Mouse (Mus musculus): ENCODE results near the gene Igsf9. TPM values are rescaled to one million over a fixed set of nuclear protein-coding genes. Genes with fewer than 3 reads are reported as not detected.

The Igsf9 gene
- 1.5 TPM for polyA plus RNA-seq (2017; shearing (Covaris generic))

GRCm38 (mm10) chr1:172481540-172482280 lies at the start of gene Igsf9:
TSS of gene Igsf9 (plus strand) at chr1:172481788.

GRCm38 (mm10) chr1:172475054-172475741 lies 6.4 kb upstream of the Igsf9 start, which contains the start of gene Slamf9:
TSS of gene Slamf9 (plus strand) at chr1:172475358.

GRCm38 (mm10) chr1:172499765-172500441 lies 18.3 kb downstream of the Igsf9 start, which contains the start of gene Tagln2:
TSS of gene Tagln2 (plus strand) at chr1:172500047.

GRCm38 (mm10) chr1:172520576-172521440 lies 39.2 kb downstream of the Igsf9 start, which contains the start of gene Cfap45:
TSS of gene Cfap45 (plus strand) at chr1:172520801.

Other genes starting within 250 kb of the Igsf9 start
- not detected for gene Atp1a4, start 223.4 kb upstream of the Igsf9 start, polyA plus RNA-seq (2017; shearing (Covaris generic))
- 34.4 TPM for gene Igsf8, start 220.1 kb upstream of the Igsf9 start, polyA plus RNA-seq (2017; shearing (Covaris generic))
- 0.98 TPM for gene Atp1a2, start 183.7 kb upstream of the Igsf9 start, polyA plus RNA-seq (2017; shearing (Covaris generic))
- 0.07 TPM for gene Kcnj9, start 152.5 kb upstream of the Igsf9 start, polyA plus RNA-seq (2017; shearing (Covaris generic))
- 0.09 TPM for gene Kcnj10, start 140.6 kb upstream of the Igsf9 start, polyA plus RNA-seq (2017; shearing (Covaris generic))
- gene Pigm, start 105.2 kb upstream of the Igsf9 start, polyA plus RNA-seq (2017; shearing (Covaris generic)) = 10.5 TPM
- 0.21 TPM for gene Slamf9, start 6.4 kb upstream of the Igsf9 start, polyA plus RNA-seq (2017; shearing (Covaris generic))
- 374 TPM for gene Tagln2, start 18.3 kb downstream of the Igsf9 start, polyA plus RNA-seq (2017; shearing (Covaris generic))
- gene Cfap45, start 39.0 kb downstream of the Igsf9 start, polyA plus RNA-seq (2017; shearing (Covaris generic)) = 0.29 TPM
- gene Vsig8, start 74.2 kb downstream of the Igsf9 start, polyA plus RNA-seq (2017; shearing (Covaris generic)) = not detected
- 0.61 TPM for gene Slamf8, start 108.8 kb downstream of the Igsf9 start, polyA plus RNA-seq (2017; shearing (Covaris generic))
- not detected for gene Fcrl6, start 120.8 kb downstream of the Igsf9 start, polyA plus RNA-seq (2017; shearing (Covaris generic))
- 6.0 TPM for gene Dusp23, start 151.2 kb downstream of the Igsf9 start, polyA plus RNA-seq (2017; shearing (Covaris generic))
- not detected for gene Crp, start 216.3 kb downstream of the Igsf9 start, polyA plus RNA-seq (2017; shearing (Covaris generic))

All from activated CD4-positive, CD25-positive, alpha-beta regulatory T cell, adult 9 weeks (primary cell).